Mouse (Mus musculus) liver, adult 2 months (tissue): ENCODE results near the gene Hps6.

Source experiments
- CTCF ChIP-seq: fragments of 200-500 bp; IDR thresholded peaks from 2 replicates; pipeline ENCODE4 v1.5.1; 2011; ENCODE audit warnings: low read depth, low read length, control low read depth
- POLR2A ChIP-seq: fragments of 200-500 bp; IDR thresholded peaks from 2 replicates; pipeline ENCODE4 v1.6.1; 2011; ENCODE audit warnings: low read length, control low read depth; ENCODE audit not compliant: insufficient read depth; ENCODE audit errors: extremely low read depth

- TF ChIP-seq CTCF, result no peak
- no peak for TF ChIP-seq POLR2A
These were observed 30.6 kb downstream of the Hps6 start for GRCm38 (mm10) chr19:46033911-46034310.
